Mouse (Mus musculus): Measurements from ENCODE around the gene Cpeb2. TPM values are rescaled to one million over a fixed set of nuclear protein-coding genes. Genes with fewer than 3 reads are reported as not detected.

Gene Cpeb2
- polyA plus RNA-seq, 1 experiment from 2014 or later, result 1.4 TPM

GRCm38 (mm10) chr5:43227607-43228006, 5.4 kb upstream of the Cpeb2 start:
- H3K36me3 ChIP-seq (replicated peaks), result no peaks in the 10 kb centered on the region
- peaks cover 4% of the 10 kb centered on the region; the same call in 1 of the 2 replicates for H3K4me1 ChIP-seq
- H3K9me3 ChIP-seq, result no peaks in the 10 kb centered on the region
- WGBS, result 78% methylated on average over 5 of the region's 5 CpGs
- H3K4me3 ChIP-seq, result no peak overlapping the region
- no peak for DNase-seq (ENCODE audit: low spot score)
- H3K27ac ChIP-seq (replicated peaks), result no peak overlapping the region
- peaks cover 20% of the 10 kb centered on the region for H3K27me3 ChIP-seq (replicated peaks; ENCODE audit: low read depth, poor library complexity, severe bottlenecking)

- Histone ChIP-seq H3K27ac (replicated peaks) (no peak overlapping the region), H3K4me1 (peaks cover 13% of the 10 kb centered on the region), H3K9me3 (no peaks in the 10 kb centered on the region), H3K27me3 (replicated peaks; ENCODE audit: low read depth, poor library complexity, severe bottlenecking) (peaks cover 33% of the 10 kb centered on the region), H3K4me3 (no peak overlapping the region), H3K36me3 (replicated peaks) (no peaks in the 10 kb centered on the region)
- DNase-seq (ENCODE audit: low spot score), result no peak
- 75% methylated on average over 2 of the region's 2 CpGs for WGBS
These were observed 1.9 kb upstream of the Cpeb2 start for GRCm38 (mm10) chr5:43231061-43231460.

- peak overlapping the region; percentile 44 for H3K27ac ChIP-seq (replicated peaks)
- no peak for DNase-seq (ENCODE audit: low spot score)
These were observed 856 bp upstream of the Cpeb2 start for GRCm38 (mm10) chr5:43232149-43232479.

GRCm38 (mm10) chr5:43233316-43234181, 579 bp downstream of the Cpeb2 start:
- peak; percentile 76 for DNase-seq (ENCODE audit: low spot score)
- H3K4me1 ChIP-seq, result peaks cover 13% of the 10 kb centered on the region
- H3K9me3 ChIP-seq, result no peaks in the 10 kb centered on the region
- peak overlapping the region; percentile 87 for H3K4me3 ChIP-seq
- H3K27me3 ChIP-seq (replicated peaks; ENCODE audit: low read depth, poor library complexity, severe bottlenecking), result peaks cover 45% of the 10 kb centered on the region
- H3K27ac ChIP-seq (replicated peaks), result peak overlapping the region; percentile 90
- H3K36me3 ChIP-seq (replicated peaks), result no peaks in the 10 kb centered on the region
- under 1% methylated on average over 101 of the region's 101 CpGs for WGBS

More at GRCm38 (mm10) chr5:43232149-43232479, 856 bp upstream of the Cpeb2 start:
- Histone ChIP-seq H3K27me3 (replicated peaks; ENCODE audit: low read depth, poor library complexity, severe bottlenecking) (peaks cover 40% of the 10 kb centered on the region), H3K9me3 (no peaks in the 10 kb centered on the region), H3K4me3 (peak overlapping the region; percentile 87), H3K36me3 (replicated peaks) (no peaks in the 10 kb centered on the region), H3K4me1 (peaks cover 13% of the 10 kb centered on the region)
- WGBS, result 3% methylated on average over 6 of the region's 6 CpGs

- Histone ChIP-seq H3K9me3 (no peaks in the 10 kb centered on the region), H3K36me3 (replicated peaks) (no peaks in the 10 kb centered on the region), H3K27me3 (replicated peaks; ENCODE audit: low read depth, poor library complexity, severe bottlenecking) (peaks cover 45% of the 10 kb centered on the region), H3K27ac (replicated peaks) (peak overlapping the region; percentile 90), H3K4me3 (peak overlapping the region; percentile 87), H3K4me1 (peaks cover 13% of the 10 kb centered on the region)
- under 1% methylated on average over 112 of the region's 113 CpGs for WGBS
- peak; percentile 67 for DNase-seq (ENCODE audit: low spot score)
These were observed 1.6 kb downstream of the Cpeb2 start for GRCm38 (mm10) chr5:43234321-43235185.

GRCm38 (mm10) chr5:43235186-43235785, 2.3 kb downstream of the Cpeb2 start:
- H3K4me1 ChIP-seq, result peaks cover 13% of the 10 kb centered on the region
- H3K27ac ChIP-seq (replicated peaks), result peak overlapping the region; percentile 90
- peak overlapping the region; percentile 87 for H3K4me3 ChIP-seq
- peaks cover 38% of the 10 kb centered on the region for H3K27me3 ChIP-seq (replicated peaks; ENCODE audit: low read depth, poor library complexity, severe bottlenecking)
- WGBS, result 2% methylated on average over 27 of the region's 27 CpGs
- no peaks in the 10 kb centered on the region for H3K9me3 ChIP-seq
- no peak for DNase-seq (ENCODE audit: low spot score)
- no peaks in the 10 kb centered on the region for H3K36me3 ChIP-seq (replicated peaks)

- 41% methylated on average over 5 of the region's 5 CpGs for WGBS
- Histone ChIP-seq H3K27me3 (replicated peaks; ENCODE audit: low read depth, poor library complexity, severe bottlenecking) (peaks cover 34% of the 10 kb centered on the region), H3K4me1 (peaks cover 13% of the 10 kb centered on the region), H3K27ac (replicated peaks) (no peak overlapping the region), H3K4me3 (peak overlapping the region; percentile 87), H3K9me3 (no peaks in the 10 kb centered on the region), H3K36me3 (replicated peaks) (no peaks in the 10 kb centered on the region)
- no peak for DNase-seq (ENCODE audit: low spot score)
These were observed 3.0 kb downstream of the Cpeb2 start for GRCm38 (mm10) chr5:43235997-43236396.

GRCm38 (mm10) chr5:43236476-43236875, 3.5 kb downstream of the Cpeb2 start:
- Histone ChIP-seq H3K27ac (replicated peaks) (no peak overlapping the region), H3K27me3 (replicated peaks; ENCODE audit: low read depth, poor library complexity, severe bottlenecking) (peaks cover 29% of the 10 kb centered on the region), H3K4me3 (no peak overlapping the region), H3K9me3 (no peaks in the 10 kb centered on the region), H3K36me3 (replicated peaks) (no peaks in the 10 kb centered on the region), H3K4me1 (peaks cover 13% of the 10 kb centered on the region)
- DNase-seq (ENCODE audit: low spot score), result no peak
- 80% methylated on average over 3 of the region's 3 CpGs for WGBS

GRCm38 (mm10) chr5:43237238-43237637, 4.3 kb downstream of the Cpeb2 start:
- Histone ChIP-seq H3K36me3 (replicated peaks) (no peaks in the 10 kb centered on the region), H3K27me3 (replicated peaks; ENCODE audit: low read depth, poor library complexity, severe bottlenecking) (peaks cover 25% of the 10 kb centered on the region), H3K9me3 (no peaks in the 10 kb centered on the region), H3K4me3 (no peak overlapping the region), H3K27ac (replicated peaks) (no peak overlapping the region), H3K4me1 (peaks cover 10% of the 10 kb centered on the region)
- DNase-seq (ENCODE audit: low spot score), result no peak
- WGBS, result 60% methylated on average over 12 of the region's 12 CpGs

GRCm38 (mm10) chr5:43239141-43239835, 6.3 kb downstream of the Cpeb2 start:
- DNase-seq (ENCODE audit: low spot score), result no peak
- H3K4me1 ChIP-seq, result peaks cover 8% of the 10 kb centered on the region; the same call in 1 of the 2 replicates
- no peak overlapping the region for H3K4me3 ChIP-seq
- peaks cover 25% of the 10 kb centered on the region for H3K27me3 ChIP-seq (replicated peaks; ENCODE audit: low read depth, poor library complexity, severe bottlenecking)
- no peaks in the 10 kb centered on the region for H3K36me3 ChIP-seq (replicated peaks)
- no peak overlapping the region for H3K27ac ChIP-seq (replicated peaks)
- 81% methylated on average over 6 of the region's 6 CpGs for WGBS
- H3K9me3 ChIP-seq, result no peaks in the 10 kb centered on the region

GRCm38 (mm10) chr5:43240729-43241128, 7.8 kb downstream of the Cpeb2 start:
- H3K36me3 ChIP-seq (replicated peaks), result no peaks in the 10 kb centered on the region
- no peak for DNase-seq (ENCODE audit: low spot score)

GRCm38 (mm10) chr5:43246236-43246635, 13.3 kb downstream of the Cpeb2 start:
- 86% methylated on average over 8 of the region's 8 CpGs for WGBS
- Histone ChIP-seq H3K4me1 (no peaks in the 10 kb centered on the region), H3K4me3 (no peak overlapping the region), H3K27ac (replicated peaks) (no peak overlapping the region), H3K9me3 (no peaks in the 10 kb centered on the region), H3K36me3 (replicated peaks) (no peaks in the 10 kb centered on the region), H3K27me3 (replicated peaks; ENCODE audit: low read depth, poor library complexity, severe bottlenecking) (no peaks in the 10 kb centered on the region)
- DNase-seq (ENCODE audit: low spot score), result no peak

More at GRCm38 (mm10) chr5:43240729-43241128, 7.8 kb downstream of the Cpeb2 start:
- H3K4me1 ChIP-seq, result no peaks in the 10 kb centered on the region
- H3K27me3 ChIP-seq (replicated peaks; ENCODE audit: low read depth, poor library complexity, severe bottlenecking), result peaks cover 15% of the 10 kb centered on the region
- H3K4me3 ChIP-seq, result no peak overlapping the region
- H3K27ac ChIP-seq (replicated peaks), result no peak overlapping the region
- no peaks in the 10 kb centered on the region for H3K9me3 ChIP-seq

Data from embryonic facial prominence, embryonic 10.5 days (tissue).